Mouse (Mus musculus) skeletal muscle tissue, adult 2 months (tissue): Measurements from ENCODE around the gene Frat1.
A peak's percentile ranks its signal among the peaks of the same experiment; 100 is the strongest.
"Not testable (repeated sequence)": the region's sequence is repeated elsewhere in the genome, so short reads cannot be mapped to it uniquely, and the experiment has no call there.

Experiments used
- DNase-seq: peaks from one replicate; pipeline ENCODE4 v3.0.0-alpha.2; 2012; ENCODE audit warnings: low read depth, low spot score

Gene Frat1

DNA sequence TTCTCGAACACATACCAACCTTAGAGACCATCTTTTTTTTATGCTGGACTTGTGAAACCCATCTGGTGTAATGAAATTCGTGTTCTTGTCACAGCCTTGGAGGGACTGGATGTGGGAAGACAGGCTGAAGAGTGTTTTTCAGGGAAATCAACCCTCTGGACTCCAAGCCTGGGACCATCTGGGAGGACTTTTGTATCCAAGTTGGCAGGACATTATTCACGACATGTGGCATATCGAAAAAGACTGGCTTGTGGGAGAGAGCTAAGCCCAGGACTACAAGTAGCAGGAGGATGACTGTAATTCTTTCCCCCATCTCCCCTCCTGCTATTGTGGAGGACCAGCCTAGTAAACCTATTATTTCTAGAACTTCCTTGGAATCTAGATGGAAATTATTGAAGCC, 12.4 kb downstream of the Frat1 start:
- DNase-seq: no peak

DNA sequence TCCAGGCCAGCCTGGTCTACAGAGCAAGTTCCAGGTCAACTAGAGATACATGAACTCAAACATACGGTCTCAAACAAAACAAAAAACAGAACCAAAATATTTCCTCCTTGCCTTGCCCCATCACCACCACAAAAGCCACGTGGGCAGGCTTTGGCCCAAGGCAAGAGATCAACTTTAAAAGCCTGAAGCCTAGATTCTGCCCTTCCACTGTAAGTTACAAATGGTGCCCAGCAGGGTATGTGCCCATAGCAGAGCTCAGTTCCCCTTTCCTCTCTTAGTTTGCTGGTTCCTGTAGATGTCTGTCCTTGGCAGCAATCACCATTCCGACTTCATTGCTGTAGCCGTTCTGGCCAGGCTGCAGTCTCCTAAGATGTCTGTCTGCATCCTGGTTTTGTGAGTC, 12.9 kb downstream of the Frat1 start:
- no peak for DNase-seq

DNA sequence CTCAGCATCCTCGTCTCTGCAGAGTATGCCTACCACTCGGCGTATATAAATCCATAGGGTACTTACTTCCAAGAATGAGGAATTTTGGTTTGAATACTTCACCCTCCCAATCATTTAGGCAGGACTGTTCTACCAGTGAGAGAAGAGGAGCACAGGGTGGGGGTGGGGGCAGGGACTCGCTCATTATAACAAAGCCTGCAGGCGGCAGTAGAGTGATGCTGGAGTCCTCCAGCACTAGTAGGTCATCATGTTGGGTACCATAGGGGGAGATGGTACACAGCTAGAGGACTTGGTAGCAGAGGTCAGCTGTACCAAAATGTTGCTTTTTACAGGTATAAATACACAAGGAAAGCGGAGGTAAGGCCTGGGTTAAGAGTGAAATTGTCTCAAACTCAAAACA, 14.6 kb downstream of the Frat1 start:
- DNase-seq: no peak

DNA sequence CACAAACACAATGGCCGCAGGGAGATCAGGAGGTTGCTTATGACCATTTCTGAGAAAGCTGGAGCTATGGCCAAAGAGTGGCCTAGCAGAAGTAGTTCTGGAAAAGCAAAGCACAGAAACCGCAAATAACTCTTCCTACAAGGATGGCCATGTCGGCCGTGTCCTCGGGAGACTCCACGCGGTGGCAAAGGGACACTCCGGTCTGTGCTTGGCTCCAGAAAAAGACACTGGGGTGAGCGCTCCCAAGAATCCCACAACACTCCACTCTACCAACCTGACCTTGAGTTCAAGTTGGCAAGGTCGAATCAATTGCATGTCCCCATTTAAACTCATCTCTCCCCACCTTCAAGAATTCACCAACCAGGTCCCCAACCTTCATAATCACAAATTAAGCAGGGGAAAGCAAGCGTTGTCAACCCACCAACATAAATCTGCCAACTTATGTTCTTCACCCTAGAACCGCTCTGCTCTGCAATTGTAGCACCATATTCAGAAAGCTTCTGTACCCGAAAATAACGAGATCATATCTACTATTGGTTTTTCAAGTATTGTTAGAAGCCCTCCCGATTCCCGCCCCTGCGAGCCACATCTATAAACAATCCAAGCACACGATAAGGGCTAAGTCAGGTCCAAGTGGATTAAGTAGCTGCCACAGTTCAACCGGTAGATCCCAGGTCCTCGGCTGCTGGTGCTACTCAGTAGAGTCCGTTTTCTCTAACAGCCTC, 16.8 kb downstream of the Frat1 start:
- peak; percentile 67 for DNase-seq

DNA sequence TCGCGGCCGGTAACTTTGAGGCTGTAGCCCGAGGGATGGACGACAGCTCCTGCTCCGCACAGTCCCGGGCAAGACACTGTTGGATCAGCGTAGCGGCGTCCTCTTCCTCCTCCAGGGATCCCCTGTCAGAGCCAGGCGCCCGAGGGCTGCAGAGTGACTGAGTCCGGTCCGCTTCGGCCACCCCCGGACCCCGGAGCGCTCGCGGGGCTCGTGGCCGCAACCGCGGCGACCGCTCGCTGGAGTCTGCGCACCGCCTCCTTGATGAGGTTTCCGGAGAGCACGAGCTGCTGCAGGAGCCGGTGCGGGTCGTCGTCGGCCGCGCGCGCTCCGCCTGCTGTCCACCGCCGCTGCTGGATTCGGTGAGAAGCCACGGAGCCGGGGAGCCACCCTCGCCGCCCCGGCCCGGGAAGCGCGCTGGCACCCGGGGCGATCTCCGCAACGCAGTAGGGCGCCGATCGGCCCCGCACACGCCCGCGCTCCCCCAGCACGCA, 17.4 kb downstream of the Frat1 start:
- peak; percentile 34 for DNase-seq

DNA sequence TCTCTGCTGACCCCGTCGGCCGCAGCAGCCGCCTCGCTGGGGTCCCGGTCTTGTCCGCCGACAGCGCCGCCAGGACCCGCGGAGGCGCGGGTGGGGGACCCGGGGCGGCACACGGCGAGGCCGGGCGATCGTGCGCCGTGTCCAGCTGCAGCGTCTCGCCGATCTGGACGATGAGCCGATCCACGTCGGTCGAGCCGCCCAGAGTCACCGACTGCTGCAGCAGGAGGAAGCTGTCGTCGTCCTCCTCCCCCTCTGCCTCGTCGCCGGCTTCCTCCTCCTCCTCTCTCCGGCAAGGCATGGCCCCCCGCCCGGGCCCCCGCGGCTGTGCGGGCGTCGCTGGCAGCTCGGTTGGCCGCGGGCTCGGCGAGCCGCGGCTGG, 17.8 kb downstream of the Frat1 start:
- DNase-seq: not testable (repeated sequence)

DNA sequence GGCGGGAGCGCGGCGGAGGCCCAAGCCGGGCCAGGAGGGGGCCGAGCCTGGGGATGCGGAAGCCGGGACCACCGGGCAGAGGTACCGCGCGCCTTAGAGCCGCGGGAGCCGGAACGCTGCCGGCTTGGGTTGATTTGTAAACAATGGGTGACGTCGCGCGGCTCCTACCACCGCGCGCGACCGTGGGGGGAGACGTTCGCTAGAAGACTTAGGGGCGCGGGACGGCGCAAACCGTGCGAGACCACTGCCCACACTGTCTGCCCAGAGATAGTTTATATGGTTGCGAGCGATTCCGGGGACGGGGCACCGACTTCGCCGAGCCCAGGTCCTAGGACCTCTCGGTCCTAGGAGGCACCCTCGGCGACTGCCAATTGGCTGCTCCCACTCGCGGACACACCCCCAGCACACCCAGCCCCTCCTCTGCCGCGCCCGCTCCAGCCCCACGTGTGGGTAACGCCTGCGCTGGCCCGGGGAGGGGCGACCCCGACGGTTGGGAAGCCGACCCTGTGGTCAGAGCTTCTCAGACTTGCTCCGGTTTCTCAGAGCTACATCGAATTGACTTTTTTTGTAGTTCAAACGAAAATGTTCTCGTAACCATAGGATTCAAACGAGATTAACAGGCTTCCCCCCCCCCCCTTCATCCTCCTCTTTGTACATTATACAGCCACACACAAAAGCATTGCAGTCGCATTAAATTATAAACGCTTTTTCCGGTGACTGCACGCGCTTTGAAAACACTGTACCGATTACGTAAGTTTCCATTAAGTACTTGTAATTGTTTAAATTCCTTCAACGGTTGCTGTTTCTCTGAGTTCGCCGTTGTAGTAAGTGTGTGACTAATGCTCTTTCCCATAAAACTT, 18.5 kb downstream of the Frat1 start, which contains the start of gene Frat2:
Frat2 (minus strand) TSS at position 141 of the 860 bp plus-strand sequence.
- peak; percentile 81 for DNase-seq

DNA sequence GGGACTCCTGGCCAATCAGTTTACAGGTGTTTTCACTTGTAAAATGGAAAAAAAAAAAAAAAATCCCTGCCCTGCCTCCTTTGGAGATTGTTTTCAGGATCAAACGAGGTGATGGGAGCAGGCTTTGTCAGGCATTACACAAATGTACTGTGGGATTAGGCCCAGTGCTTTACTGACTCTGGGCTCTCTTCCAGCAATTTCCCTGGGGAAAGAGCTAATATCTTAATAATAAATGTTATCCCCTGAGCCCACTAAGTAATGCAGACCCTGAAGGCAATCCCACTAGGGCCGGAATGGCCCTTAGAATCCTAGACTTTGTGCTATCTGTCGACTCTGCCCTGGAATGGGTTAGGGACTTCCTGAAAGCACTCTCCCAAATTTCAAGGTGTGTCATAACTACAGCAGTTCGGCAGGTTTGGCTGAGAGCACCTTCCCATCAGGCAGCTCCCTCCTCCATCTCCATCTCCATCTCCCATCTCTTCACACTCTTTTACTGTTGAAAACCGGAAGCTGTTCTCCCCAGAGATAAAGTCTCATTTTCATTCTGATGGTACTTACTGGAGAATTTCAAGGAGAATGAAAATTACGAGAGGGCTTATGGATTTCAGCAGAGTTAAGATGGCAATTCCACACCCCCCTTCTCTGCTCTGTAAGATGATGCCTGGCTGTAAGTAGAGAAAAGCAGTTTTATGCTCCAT, 20.4 kb downstream of the Frat1 start:
- DNase-seq: no peak

DNA sequence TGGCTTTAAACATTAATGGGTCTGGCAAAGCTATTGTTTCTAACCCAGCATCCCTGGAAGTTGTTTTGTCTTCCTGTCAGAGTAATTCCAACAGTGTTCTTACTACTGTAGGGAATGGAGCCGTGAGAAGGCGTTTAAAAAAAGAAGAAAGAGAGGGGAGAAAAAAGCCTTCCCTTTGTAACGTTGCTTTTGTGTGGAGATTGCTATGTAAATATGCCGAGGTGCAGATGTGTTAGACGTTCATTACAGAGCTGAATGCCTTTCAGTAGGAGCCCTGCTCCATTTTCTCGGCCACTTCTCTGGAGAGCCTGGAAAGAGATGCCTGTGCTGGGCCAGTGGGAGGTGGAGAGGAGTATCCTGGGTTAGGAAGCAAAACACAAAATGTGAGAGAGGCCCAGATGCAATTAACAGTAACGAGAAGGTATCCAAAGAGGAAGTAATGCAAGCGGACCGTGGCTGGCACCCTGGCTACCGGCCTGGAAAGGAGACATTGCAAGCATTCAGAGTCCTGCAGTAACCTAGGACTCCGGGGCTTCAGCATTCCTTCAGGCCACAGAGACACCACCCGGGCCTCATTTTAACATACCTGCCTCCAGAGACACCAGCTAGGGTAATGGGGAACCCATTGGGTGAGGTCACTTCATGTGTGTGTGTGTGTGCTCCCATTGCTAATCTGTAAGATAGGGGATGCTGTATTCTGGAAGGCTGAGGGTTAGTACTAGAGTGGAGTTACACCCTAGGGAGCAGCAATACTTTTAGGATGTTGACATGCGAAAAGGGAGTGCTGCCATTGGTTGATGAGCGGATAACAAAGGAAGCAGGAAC, 21.2 kb downstream of the Frat1 start:
- DNase-seq: no peak

DNA sequence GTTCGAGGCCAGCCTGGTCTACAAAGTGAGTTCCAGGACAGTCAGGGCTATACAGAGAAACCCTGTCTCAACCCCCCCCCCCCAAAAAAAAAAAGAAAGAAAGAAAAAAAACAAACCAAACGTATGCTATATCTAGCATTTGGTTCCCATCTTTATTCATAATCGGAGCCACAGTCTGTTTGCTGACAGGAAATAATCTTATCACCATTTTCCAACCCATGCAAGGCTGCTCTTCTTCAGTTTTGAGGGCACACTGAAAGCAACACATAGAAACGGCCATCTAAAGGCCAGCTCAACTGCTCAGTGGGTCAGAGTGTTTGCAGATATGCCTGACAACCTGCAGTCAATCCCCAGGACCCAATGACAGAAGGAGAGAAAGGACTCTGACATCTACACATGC, 22.7 kb downstream of the Frat1 start:
- DNase-seq: no peak

DNA sequence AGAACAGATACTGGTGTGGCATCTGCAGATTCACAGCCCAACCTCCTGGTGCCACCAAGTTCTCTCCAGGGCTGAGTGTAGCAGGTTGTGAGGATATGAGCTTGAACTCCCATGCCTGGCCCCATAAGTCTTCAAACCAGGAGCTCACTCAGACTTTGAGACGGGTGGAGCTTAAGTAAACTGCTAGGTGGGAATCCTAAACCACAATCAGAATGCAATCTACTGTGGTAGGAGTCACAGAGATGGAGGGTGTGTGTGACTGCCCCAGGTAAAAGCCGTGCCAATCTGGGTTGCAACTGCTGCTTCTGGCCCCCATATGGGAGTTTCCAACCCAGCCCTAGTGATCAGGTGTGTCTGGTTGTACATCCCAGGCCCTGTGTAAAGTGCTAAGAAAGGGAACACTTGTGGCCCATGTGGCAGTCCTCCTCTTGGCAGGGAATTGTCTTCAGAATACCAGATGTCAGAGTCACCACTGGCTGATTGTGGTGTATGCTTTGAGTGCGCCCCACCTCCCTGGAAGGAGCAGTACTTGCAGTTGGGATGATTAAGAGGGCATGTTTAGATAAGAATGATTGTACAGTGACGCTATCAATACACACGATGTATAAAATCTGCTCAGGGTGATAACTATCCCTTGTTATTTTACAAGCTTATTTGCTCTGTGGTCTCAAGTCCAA, 27.5 kb downstream of the Frat1 start:
- no peak for DNase-seq

DNA sequence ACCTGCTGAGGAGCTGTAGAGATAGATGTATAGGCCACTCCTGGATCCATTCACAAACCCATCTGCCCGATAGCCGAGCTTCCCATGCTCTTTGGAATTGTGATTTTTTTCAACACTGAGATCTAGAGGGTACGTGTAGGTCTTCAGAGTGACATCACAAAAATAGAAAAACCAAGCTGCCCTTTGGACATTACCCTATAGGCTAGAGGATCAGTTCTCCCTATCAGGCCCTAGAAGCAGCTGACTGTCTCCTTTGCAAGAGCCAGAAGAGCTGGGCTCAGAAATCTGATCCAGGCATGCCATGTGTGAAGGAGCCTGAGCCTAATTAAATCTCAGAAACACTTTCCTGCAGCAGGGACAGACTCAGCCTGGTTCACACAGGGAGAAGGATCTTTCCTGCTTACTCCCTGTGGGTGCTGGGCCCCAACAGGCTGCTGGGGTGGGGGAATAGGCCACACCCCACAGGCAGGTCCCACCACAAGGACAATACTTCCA, 28.1 kb downstream of the Frat1 start:
- peak; percentile 54 for DNase-seq

DNA sequence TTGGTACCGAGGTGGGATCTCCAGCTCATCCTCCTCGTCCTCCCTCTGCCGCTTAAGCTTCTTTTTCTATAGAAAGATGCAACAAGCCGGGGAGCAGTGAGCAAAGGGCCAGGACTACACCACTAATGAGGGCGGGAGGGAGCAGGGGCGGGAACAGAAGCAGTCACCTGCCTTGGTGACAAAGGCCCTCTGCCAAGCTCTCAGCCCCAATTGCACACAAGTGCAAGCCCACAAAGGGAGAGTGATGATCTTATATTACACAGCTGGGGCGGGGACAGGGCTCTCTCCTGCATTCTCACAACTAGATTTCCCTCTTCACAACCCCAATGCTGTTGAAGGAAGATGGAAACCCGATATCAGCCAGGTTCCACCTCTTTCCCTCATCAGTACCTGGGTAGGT, 36.9 kb downstream of the Frat1 start:
- DNase-seq: no peak

DNA sequence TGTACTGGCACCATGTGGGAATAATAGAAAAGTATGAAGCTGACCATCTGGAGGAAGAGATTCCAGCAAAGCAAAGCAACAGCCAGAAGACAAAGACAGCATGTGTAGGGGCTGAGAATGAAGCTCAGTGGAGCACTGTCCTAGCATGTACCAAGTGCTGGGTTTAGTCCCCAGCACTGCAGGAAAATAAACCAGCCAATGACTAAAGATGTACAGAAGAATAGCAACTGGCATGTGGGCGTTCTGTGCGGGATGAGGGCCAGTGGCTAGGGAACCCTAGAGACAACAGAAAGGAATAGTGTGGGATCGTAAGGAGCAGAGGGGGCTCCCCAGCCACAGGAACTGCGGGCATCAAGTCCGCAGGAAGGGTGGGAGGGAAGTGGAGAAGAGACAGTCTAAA, 39.5 kb downstream of the Frat1 start:
- DNase-seq: no peak

DNA sequence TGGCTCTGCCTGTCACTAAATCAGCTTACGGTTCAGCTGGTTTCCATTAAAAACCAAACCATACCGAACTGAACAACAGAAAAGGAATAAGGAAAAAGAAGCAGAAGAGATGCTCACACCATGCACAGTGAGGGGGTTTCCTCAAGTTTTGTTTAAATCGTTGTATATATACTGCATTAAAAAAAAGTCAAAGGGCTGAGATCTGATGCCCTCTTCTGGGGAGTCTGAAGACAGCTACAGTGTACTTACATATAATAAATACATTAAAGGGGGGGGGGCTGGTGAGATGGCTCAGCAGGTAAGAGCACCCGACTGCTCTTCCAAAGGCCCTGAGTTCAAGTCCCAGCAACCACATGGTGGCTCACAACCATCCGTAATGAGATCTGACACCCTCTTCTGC, 40.2 kb downstream of the Frat1 start:
- DNase-seq: not testable (repeated sequence)

DNA sequence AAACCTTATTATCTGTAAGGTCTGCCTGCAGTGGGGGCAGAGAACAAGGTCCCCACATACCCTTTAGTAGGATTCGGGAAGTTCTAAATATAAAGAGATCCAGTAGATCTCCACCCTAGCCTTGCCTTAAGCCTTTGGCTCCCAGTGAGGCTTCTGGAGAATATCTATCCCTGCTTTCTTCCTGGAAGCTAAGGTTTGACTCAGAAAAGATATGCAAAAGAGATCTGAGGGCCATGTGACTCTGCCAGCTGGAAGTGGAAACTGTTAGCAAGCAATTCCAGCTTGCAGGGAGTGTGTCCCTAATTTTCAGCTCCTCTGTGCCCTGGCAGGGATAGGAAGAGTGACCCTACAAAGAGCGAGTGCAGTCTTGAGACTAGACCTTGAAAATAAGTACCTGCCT, 42.5 kb downstream of the Frat1 start:
- no peak for DNase-seq

DNA sequence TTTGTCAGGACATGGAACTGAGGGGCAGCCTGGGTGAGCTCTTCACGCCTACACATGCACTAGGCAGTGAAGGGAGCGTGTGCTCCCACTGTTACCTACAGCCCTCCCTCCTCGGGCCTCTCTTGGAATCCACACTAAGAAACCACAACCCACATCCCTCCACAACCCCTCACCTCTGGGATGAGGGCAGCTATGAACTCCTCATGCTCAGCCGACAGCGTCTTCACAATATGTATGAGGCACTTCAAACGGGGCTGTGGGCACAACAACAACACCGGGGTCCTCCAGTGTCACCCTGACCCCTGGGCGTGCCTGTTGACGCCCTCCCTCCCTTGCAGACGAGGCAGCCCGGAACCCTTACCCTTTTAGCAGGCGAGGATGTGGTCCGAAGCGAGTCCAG, 44.6 kb downstream of the Frat1 start:
- DNase-seq: no peak

DNA sequence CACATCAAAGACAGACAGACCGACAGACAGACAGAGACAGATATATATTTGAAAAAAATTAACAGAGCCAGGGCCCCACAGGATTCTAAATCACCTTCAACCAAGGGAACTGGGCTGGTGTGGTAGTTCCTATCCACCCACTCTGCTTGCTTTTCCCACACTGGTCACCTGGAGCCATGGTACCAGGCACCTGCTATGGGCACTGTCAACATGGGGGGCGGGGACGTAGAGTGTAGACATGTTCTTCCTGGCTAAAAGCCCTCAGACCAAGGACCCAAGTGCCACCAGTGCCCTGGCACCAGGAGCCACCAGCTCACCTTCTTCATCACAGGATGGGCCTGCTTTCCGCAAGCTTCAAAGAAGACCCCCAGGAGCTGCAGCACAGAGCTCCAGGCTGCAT, 52.1 kb downstream of the Frat1 start:
- no peak for DNase-seq
